Mouse (Mus musculus) embryonic facial prominence, embryonic 10.5 days (tissue): ENCODE measurements around the gene Polr3e. TPM values are rescaled to one million over a fixed set of nuclear protein-coding genes. Genes with fewer than 3 reads are reported as not detected.

Experiments
- DNase-seq: peaks from one replicate; pipeline ENCODE4 v3.0.0-alpha.2; 2017; ENCODE audit warnings: low spot score
- H3K27ac ChIP-seq: fragments of 300-500 bp; sonication (generic); replicated peaks from 2 replicates; pipeline ENCODE4 v1.5.1; 2016; ENCODE audit warnings: mild to moderate bottlenecking
- H3K27me3 ChIP-seq: fragments of 300-500 bp; sonication (generic); replicated peaks from 2 replicates; pipeline ENCODE4 v1.6.1; 2016; ENCODE audit warnings: low read depth, mild to moderate bottlenecking; ENCODE audit not compliant: poor library complexity, severe bottlenecking
- H3K36me3 ChIP-seq: fragments of 300-500 bp; sonication (generic); replicated peaks from 2 replicates; pipeline ENCODE4 v1.6.1; 2016; ENCODE audit warnings: mild to moderate bottlenecking, moderate library complexity
- H3K4me1 ChIP-seq: fragments of 300-500 bp; sonication (generic); 2 replicates; pipeline ENCODE4 v1.6.1; 2016
- H3K4me3 ChIP-seq: fragments of 300-500 bp; sonication (generic); 2 replicates; pipeline ENCODE4 v1.5.1; 2016; ENCODE audit warnings: mild to moderate bottlenecking, moderate library complexity
- H3K9me3 ChIP-seq: fragments of 300-500 bp; sonication (generic); 2 replicates; pipeline ENCODE4 v1.6.1; 2016; ENCODE audit warnings: mild to moderate bottlenecking
- WGBS: fragments of 180-500 bp; shearing (Covaris S2); methylation state at CpG from one replicate; pipeline ENCODE4 v1.1.7; 2016; 5-methylcytosine and 5-hydroxymethylcytosine counted together
- polyA plus RNA-seq: library from polyadenylated mRNA; unstranded; fragments of >200 nt; fragmentation: Nextera tagmentation; extraction: Ambion mirVana; gene quantifications from 2 replicates; pipeline ENCODE4 v1.2.1, GENCODE M21; 2016

Polr3e gene
- 42.9 and 44.8 TPM in 2 replicates for polyA plus RNA-seq

DNA sequence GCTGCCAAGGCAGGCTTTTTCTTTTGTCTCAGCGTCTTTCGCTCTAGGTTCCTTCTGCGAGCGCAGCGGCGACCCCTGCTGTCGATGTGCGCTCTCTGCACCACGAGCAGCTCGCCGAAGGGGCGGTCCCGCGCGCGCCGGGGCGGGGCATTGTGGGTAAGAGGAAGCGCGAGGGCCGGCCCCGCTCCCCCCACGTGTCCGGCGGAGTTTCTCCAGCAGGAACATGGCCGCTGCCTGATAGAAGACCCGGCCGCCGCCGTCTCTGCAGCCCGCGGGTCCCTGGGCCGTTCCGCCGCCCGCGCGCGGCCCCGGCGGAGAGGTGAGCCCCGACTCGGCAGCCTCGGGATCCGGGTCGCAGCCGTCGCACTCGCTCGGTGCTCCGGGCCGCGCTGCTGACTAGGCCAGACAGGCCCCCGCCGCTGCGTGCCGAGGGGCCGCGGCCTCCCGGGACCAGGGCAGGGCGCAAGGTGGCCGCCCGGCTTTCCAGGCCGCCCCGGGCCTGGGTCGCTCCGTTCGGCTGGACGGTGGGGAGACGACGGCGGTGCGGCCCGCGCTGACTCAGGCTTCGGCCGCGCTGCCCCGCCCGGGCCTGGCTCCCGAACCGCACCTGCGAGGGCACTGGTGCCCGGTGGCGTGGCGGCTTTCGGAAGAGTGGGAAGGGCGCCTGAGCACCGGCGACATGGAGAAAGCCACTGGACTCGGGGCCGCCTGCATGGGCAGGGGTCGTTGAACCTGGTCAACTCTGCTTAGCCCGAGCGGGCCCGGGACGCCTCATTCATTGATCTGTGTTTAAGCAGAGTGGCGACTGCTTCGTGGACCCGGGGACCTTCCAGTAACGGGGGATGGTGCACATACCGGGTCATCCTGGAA, at the start of gene Polr3e:
TSS of gene Polr3e (plus strand) at position 153 of the 870 bp plus-strand sequence.
- Histone ChIP-seq H3K4me1 (peaks cover 19% of the 10 kb centered on the region), H3K9me3 (no peaks in the 10 kb centered on the region), H3K27me3 (no peaks in the 10 kb centered on the region), H3K27ac (peak within 1 kb of the TSS; percentile 93), H3K4me3 (peak within 1 kb of the TSS; percentile 94), H3K36me3 (peaks cover 13% of the 10 kb centered on the region)
- peak; percentile 99 for DNase-seq
- under 1% methylated on average over 102 of the region's 102 CpGs for WGBS

DNA sequence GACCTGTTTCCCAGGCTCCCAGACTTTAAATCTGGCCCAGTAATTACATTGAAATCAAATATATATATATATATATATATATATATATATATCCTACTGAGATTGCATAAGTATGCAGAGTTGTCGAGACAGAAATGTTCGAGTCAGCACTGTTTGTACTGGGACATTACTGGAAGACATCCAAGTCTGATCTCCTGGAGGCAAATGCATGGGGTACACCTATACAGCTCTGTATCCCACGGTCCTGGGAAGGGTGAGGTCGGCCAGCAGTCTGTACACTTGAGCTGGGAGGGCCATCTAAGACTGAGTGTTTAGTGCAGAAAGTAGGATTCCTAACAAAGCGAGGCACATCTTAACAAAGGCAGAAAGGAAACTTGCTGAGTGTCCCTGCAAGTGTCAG, 47.7 kb upstream of the Polr3e start:
- no peak overlapping the region for H3K4me3 ChIP-seq
- DNase-seq, result no peak
- no peak overlapping the region for H3K27ac ChIP-seq
- H3K27me3 ChIP-seq, result no peaks in the 10 kb centered on the region
- WGBS, result 83% methylated on average over 5 of the region's 5 CpGs
- H3K4me1 ChIP-seq, result peaks cover 35% of the 10 kb centered on the region
- H3K9me3 ChIP-seq, result no peaks in the 10 kb centered on the region
- peaks cover 3% of the 10 kb centered on the region; the same call in 1 of the 2 replicates for H3K36me3 ChIP-seq

DNA sequence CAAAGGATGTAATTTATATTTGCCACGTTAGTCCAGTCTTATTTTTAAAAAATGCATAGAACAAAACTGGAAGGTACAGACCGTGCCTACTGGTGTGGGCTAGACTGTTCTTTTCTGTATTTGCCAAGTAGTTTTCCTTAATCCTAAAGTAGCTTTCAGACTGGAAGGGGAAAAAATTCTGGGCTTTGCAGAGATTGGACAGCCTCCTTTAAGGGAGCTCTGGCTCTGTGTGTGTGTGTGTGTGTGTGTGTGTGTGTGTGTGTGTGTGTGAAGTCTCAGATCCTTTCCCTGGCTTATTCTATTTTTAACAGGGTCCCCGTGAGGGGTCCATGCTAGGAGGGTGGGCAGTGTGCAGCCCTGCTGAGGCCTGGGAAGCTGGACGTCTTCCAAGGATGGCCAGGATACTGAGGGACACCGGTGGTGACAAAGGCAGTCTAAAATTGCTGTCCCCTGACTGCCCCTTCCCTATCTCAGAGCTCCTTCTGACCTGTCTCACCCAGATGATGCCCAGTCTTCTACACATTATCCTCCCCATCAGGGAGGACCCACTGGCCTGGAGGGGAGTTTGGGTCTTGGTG, 47.0 kb upstream of the Polr3e start:
- peaks cover 34% of the 10 kb centered on the region for H3K4me1 ChIP-seq
- no peaks in the 10 kb centered on the region for H3K9me3 ChIP-seq
- no peak overlapping the region for H3K27ac ChIP-seq
- H3K4me3 ChIP-seq, result no peak overlapping the region
- DNase-seq, result no peak
- H3K36me3 ChIP-seq, result peaks cover 3% of the 10 kb centered on the region; the same call in 1 of the 2 replicates
- H3K27me3 ChIP-seq, result no peaks in the 10 kb centered on the region
- WGBS, result 78% methylated on average over 5 of the region's 5 CpGs

DNA sequence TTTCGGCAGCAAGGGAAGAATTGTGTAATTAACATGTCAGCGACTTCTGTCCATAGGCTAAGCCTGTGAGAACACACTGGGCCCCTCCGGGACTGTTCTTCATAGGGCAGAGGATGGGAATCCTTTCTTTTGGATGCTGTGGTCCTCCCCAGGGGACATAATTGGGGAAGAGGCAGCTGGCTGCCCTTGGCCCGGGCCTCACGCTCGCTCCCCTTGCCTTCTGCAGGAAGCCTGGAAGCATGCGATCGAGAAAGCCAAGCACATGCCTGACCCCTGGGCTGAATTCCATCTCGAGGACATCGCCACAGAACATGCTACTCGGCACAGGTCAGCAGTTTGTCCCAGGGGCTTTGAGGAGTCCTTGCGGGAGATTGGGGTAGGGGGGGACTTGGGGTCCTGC, 44.5 kb upstream of the Polr3e start:
- Histone ChIP-seq H3K9me3 (no peaks in the 10 kb centered on the region), H3K4me1 (peaks cover 13% of the 10 kb centered on the region; the same call in 1 of the 2 replicates), H3K27me3 (no peaks in the 10 kb centered on the region), H3K27ac (peak overlapping the region; percentile 30; the same call in 1 of the 2 replicates), H3K4me3 (no peak overlapping the region), H3K36me3 (peaks cover 3% of the 10 kb centered on the region)
- WGBS, result 81% methylated on average over 12 of the region's 12 CpGs
- DNase-seq, result no peak

DNA sequence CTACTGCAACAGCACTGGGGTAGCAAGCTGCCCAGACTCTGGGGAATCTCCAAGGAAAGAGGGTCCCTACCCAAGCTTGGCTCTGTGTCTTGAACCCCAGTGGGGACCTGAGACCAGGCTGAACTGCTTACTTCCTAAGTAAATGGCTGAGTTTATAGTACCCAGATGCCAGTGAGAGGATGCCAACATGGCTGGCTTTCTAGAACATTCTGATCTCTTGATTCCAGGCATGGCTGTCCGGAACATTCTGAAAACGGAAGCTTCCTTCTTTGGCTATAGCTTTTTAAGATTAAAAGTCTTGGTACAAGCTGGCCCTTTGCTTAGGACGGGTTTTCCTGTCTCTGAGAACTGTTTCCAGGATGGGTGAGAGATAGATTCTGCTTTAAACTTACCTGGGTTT, 43.5 kb upstream of the Polr3e start:
- WGBS, result 96% methylated on average over 3 of the region's 3 CpGs

DNA sequence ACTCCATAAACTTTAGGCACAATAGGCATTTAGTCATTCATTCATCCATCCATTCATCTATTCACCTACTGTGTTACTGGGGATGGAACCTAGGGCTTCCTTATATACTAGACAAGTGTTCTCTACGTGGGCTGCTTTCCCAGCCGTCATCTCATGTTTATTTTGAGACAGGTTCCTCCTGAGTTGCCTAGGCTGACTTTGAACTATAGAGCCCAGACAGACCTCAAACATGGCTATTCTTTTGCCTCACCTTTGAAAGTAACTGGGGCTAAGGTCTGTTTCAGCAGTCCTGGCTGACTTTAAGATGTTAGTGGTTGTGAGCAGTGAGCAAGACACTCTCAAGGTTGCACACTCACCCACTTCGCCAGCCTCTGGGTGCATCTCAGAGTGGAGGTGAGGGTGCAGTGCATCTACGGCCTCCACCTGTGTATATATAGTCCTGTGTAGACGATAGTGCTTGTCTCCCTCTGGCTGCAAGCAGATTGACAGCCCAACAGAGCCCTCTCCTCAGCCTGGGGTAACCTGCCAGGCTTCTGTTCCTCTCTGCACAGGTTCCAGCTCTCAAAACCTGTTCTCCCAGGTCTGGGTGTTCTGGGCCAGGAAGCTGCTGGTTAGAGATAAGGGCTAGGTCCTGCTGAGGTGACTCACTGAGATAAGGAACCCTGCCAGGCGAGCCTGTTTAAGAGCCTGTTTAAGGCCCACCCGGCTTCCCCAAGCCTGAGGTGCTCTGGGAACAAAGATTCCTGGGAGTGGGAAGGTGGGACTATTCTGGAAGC, 42.6 kb upstream of the Polr3e start:
- 72% methylated on average over 7 of the region's 7 CpGs for whole genome bisulfite sequencing
- no peaks in the 10 kb centered on the region for H3K27me3 ChIP-seq
- no peak overlapping the region for H3K4me3 ChIP-seq
- no peaks in the 10 kb centered on the region for H3K9me3 ChIP-seq
- DNase-seq, result no peak
- H3K27ac ChIP-seq, result peak overlapping the region; percentile 48
- peaks cover 11% of the 10 kb centered on the region; the same call in 1 of the 2 replicates for H3K4me1 ChIP-seq
- peaks cover 12% of the 10 kb centered on the region for H3K36me3 ChIP-seq

More for the DNA sequence above, 43.5 kb upstream of the Polr3e start:
- Histone ChIP-seq H3K36me3 (peaks cover 3% of the 10 kb centered on the region), H3K9me3 (no peaks in the 10 kb centered on the region), H3K4me3 (no peak overlapping the region), H3K4me1 (peaks cover 11% of the 10 kb centered on the region; the same call in 1 of the 2 replicates), H3K27ac (no peak overlapping the region), H3K27me3 (no peaks in the 10 kb centered on the region)
- no peak for DNase-seq

DNA sequence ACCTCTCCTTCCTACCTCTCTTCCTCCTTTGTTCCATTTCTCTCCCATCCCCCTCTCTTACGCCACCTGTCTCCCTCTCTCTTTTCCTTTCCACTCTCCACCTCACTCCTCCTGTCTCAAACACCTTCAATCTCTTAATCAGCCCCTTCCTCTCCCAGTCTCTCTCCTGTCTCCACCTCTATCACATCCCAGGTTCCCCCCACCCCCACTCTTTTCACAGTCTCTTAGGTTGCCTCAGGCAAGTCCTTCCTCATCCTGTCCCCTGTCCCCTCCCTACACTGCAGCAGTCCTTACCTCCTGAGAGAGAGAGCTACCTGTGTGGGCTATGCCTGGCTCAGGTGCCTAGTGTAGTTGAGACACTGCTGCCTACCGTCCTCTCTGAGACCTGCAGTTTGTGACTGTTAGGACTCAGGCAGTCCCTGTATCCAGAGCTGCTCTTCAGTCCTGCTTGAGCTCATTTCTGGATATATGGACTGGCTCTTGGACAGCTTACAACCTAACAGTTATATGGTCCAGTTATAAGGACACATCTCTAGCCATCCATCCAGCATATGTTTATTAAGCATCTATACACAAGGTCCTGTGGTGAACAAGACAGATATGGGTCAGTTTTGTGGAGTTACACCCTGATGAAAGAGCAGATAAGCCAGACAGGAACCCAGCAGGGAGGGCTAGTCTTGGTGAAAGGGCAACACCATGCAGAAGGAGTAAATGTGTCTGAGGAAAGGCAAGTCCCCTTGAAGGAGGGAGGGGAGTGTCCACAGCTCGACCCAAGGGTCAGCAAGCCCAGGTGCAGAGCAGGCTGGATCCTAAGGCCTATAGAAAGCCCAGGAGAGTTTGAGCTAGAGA, 41.8 kb upstream of the Polr3e start:
- H3K27ac ChIP-seq, result peak overlapping the region; percentile 48
- peaks cover 11% of the 10 kb centered on the region; the same call in 1 of the 2 replicates for H3K4me1 ChIP-seq
- H3K4me3 ChIP-seq, result no peak overlapping the region
- no peaks in the 10 kb centered on the region for H3K27me3 ChIP-seq
- DNase-seq, result no peak
- WGBS, result 70% methylated on average over 3 of the region's 3 CpGs
- H3K9me3 ChIP-seq, result no peaks in the 10 kb centered on the region
- peaks cover 21% of the 10 kb centered on the region for H3K36me3 ChIP-seq

DNA sequence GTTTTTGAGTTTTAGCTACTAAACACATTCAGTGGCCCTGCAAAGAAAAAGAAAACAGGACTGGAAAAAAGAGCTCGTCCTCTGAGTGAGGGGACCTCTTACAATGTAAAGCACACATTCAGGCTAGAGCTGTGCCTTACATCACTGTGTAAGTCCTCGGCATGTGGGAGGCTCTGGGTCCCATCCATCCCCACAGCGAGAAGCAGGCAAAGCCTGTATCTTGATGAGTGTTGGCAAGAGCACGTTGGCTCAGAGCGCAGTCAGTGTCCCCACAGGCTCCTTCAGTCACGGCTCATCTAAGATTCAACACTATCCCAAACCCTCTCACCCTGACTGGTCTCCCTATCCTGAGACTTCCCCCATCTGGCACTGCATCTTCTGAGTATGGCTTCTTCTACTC, 39.3 kb upstream of the Polr3e start:
- Histone ChIP-seq H3K9me3 (no peaks in the 10 kb centered on the region), H3K27ac (no peak overlapping the region), H3K4me3 (no peak overlapping the region), H3K36me3 (peaks cover 28% of the 10 kb centered on the region), H3K4me1 (peaks cover 13% of the 10 kb centered on the region), H3K27me3 (no peaks in the 10 kb centered on the region)
- DNase-seq, result no peak
- WGBS, result 84% methylated on average over 6 of the region's 6 CpGs

DNA sequence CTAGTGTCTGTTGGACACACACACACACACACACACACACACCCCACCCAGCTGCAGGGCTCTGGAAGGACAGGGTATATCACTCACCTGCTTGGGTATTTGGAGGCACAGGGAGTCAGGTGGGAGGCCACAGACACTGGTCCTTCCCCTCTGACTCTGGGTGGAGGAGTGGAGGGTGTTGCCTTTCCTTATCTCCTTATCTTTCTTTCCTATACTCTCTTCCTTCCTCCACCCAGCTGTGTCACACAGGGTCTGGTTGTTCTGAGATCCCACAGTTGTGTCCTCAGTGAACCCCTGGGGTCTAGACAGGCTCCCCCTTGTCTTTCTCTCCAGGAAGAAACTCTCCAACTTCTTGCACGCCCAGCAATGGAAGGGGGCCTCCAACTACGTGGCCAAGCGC, 37.6 kb upstream of the Polr3e start:
- Histone ChIP-seq H3K36me3 (peaks cover 45% of the 10 kb centered on the region), H3K4me1 (peaks cover 13% of the 10 kb centered on the region), H3K9me3 (peaks cover 8% of the 10 kb centered on the region), H3K27me3 (no peaks in the 10 kb centered on the region), H3K27ac (no peak overlapping the region), H3K4me3 (no peak overlapping the region)
- WGBS, result 97% methylated on average over 3 of the region's 3 CpGs
- no peak for DNase-seq

DNA sequence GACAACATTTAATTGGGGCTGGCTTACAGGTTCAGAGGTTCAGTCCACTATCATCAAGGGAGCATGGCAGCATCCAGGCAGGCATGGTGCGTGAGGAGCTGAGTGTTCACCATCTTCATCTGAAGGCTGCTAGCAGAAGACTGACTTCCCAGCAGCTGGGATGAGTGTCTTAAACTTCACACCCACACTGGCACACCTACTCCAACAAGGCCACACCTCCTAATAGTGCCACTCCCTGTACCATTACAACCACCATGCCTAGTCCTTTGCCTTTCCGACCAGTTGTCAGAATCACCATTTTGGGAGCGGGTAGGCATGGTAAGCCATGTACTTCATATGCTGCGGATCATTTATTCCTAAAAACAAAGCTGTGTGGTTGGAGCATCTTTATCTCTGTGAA, 36.8 kb upstream of the Polr3e start:
- H3K27me3 ChIP-seq, result no peaks in the 10 kb centered on the region
- no peak overlapping the region for H3K4me3 ChIP-seq
- WGBS, result 96% methylated on average over 4 of the region's 4 CpGs
- H3K27ac ChIP-seq, result no peak overlapping the region
- H3K9me3 ChIP-seq, result peaks cover 8% of the 10 kb centered on the region
- H3K4me1 ChIP-seq, result peaks cover 5% of the 10 kb centered on the region
- DNase-seq, result no peak
- H3K36me3 ChIP-seq, result peaks cover 53% of the 10 kb centered on the region

DNA sequence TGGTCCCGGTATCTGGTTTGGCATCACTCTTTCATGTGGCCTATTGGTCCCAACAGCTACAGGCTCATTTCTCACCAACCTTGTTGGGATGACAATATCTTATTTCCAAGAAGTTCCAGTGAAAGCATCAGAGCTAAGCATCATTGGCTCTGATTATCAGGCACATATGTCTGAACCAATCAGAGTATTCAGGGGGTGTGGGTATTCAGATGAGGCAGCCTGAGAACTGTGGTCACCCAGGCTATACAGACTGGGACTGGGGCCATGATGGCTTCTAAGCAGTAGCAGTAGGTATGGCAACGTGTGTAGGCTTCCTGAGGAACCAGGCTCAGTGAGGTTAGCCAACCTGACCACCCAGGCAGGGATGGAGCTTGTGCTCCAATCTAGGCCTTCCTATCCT, 36.1 kb upstream of the Polr3e start:
- H3K27me3 ChIP-seq, result no peaks in the 10 kb centered on the region

DNA sequence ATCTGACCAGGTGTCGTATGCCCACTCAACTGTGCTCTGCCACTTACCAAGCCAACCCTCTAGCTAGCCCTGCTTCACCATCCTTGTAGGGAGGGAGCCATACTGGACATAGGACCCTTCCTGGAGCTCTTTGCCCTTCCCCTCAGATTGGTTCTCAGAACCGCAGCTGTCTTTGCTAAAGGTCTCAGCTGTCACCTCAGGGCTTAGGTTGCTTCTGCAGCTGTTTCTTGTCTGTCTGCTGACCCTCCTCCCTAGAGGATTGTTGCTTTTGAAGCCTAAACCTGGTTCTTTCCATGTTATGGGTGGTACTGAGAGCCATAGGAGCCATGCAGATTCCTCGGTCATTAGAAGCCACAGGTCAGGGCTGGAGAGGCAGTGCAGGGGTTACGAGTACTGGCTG, 34.9 kb upstream of the Polr3e start:
- Histone ChIP-seq H3K27ac (no peak overlapping the region), H3K4me1 (peaks cover 4% of the 10 kb centered on the region), H3K36me3 (peaks cover 72% of the 10 kb centered on the region), H3K27me3 (no peaks in the 10 kb centered on the region), H3K9me3 (peaks cover 8% of the 10 kb centered on the region), H3K4me3 (no peak overlapping the region)
- no peak for DNase-seq
- WGBS, result 72% methylated on average over 4 of the region's 4 CpGs

More for the DNA sequence above, 36.1 kb upstream of the Polr3e start:
- Histone ChIP-seq H3K27ac (no peak overlapping the region), H3K36me3 (peaks cover 60% of the 10 kb centered on the region), H3K9me3 (peaks cover 8% of the 10 kb centered on the region), H3K4me3 (no peak overlapping the region), H3K4me1 (peaks cover 4% of the 10 kb centered on the region)
- DNase-seq, result no peak
- 76% methylated on average over 2 of the region's 2 CpGs for WGBS
